Comparison of ENCODE assay signal across 18 mouse cellular contexts in the genomic region with DNA sequence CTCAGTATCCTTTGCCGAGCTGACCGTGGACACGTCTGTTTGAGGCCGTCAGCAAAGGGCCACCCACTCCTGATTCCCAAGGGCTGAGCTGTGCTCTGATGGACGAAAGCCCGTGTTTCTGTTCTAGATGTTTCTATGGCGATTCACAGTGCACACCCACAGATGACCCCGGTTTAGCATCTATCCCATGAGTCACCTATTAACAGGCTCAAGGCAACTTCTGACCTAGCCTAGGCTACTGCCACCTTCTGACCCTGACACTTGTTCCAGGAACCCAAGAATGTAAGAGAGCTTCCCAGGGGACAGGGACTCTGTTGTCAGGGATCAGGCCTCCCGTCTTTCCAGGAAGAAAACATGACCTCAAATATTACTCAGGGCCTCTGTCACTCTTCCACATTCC. TPM values are rescaled to one million over a fixed set of nuclear protein-coding genes. Genes with fewer than 3 reads are reported as not detected.
DNase-seq lines count a peak whose midpoint lies in the region; ATAC-seq lines count a peak whose summit lies in the region.
"Had no signal": no experiment of that assay in that cellular context is flagged by ENCODE, and none has a peak within 500 bp of the region (broad histone marks: within the 10 kb centered on the region; RNA-seq: fewer than 3 reads in every experiment).

No protein-coding gene starts in this region.

- H3K36me3 ChIP-seq in midbrain, embryonic 13.5 days = no peaks in the 10 kb centered on the region
- H3K36me3 ChIP-seq: forebrain, embryonic 12.5 days; heart, embryonic 15.5 days had no signal

- H3K4me1 ChIP-seq in midbrain, embryonic 13.5 days (replicated peaks) = peaks cover 14% of the 10 kb centered on the region

- ATAC-seq in inflammation-experienced regulatory T-cells, adult 6 months = no peak
- no peak for ATAC-seq in midbrain, embryonic 13.5 days
- ATAC-seq: hindbrain, postnatal 0 days had no signal

- no peaks in the 10 kb centered on the region for H3K9me3 ChIP-seq in midbrain, embryonic 13.5 days
- H3K9me3 ChIP-seq: forebrain, embryonic 12.5 days; heart, embryonic 15.5 days had no signal

- DNase-seq in kidney, adult 11 months = peak; percentile 75
- no peak for DNase-seq in kidney, adult 18-20 months
- DNase-seq in 3T3-L1 (ENCODE audit: low read depth, low spot score) = peak; percentile 75
- DNase-seq in adrenal gland, postnatal 14 days = peak; percentile 23
- peak; percentile 16 to 34 for DNase-seq in heart, postnatal 36 days
- DNase-seq in B cell, adult 2 months = no peak
- DNase-seq: lung, embryonic 14.5 days; right cerebral cortex, adult 18-20 months; thymus, adult 2 months had no signal

- 87% methylated on average over 9 of the region's 9 CpGs for WGBS in midbrain, embryonic 13.5 days

- intact Hi-C loops in heart, postnatal 36 days (cut with DNase I) = loop anchor here (10.0 kb wide), 1 partner anchor 527 kb away; no protein-coding TSS in a partner anchor

- H3K4me3 ChIP-seq in midbrain, embryonic 13.5 days (replicated peaks) = no peak overlapping the region
- H3K4me3 ChIP-seq: forebrain, embryonic 12.5 days; heart, embryonic 15.5 days had no signal

- no peak overlapping the region for H3K4me2 ChIP-seq in midbrain, embryonic 13.5 days (replicated peaks)
- H3K4me2 ChIP-seq: forebrain, embryonic 12.5 days; heart, embryonic 15.5 days; lung, embryonic 14.5 days had no signal

- no peaks in the 10 kb centered on the region for H3K27me3 ChIP-seq in midbrain, embryonic 13.5 days

- no peak overlapping the region for H3K9ac ChIP-seq in midbrain, embryonic 13.5 days (replicated peaks)
- H3K9ac ChIP-seq: forebrain, embryonic 12.5 days; heart, embryonic 15.5 days; lung, embryonic 14.5 days had no signal

- H3K27ac ChIP-seq in midbrain, embryonic 13.5 days = no peak overlapping the region
- H3K27ac ChIP-seq: forebrain, embryonic 12.5 days; heart, embryonic 15.5 days; hindbrain, postnatal 0 days had no signal

RNA-seq across cellular contexts. Expression of a gene that starts 10.5 kb away (rescaled TPM):
- total RNA-seq in adrenal gland, postnatal 14 days (2021) = not detected in 2 replicates
- total RNA-seq in heart, postnatal 36 days (2021) = not detected
- polyA plus RNA-seq in inflammation-experienced regulatory T-cells, adult 6 months (2017; shearing (Covaris generic)) = not detected
- not detected in 2 replicates for polyA plus RNA-seq in midbrain, embryonic 13.5 days (2015; fragmentation: Nextera tagmentation; extraction: Ambion mirVana)
- total RNA-seq: common myeloid progenitor, adult 5-6 weeks; layer of hippocampus, adult 18-20 months; megakaryocyte-erythroid progenitor cell, adult 5-6 weeks had no signal
- polyA plus RNA-seq: forebrain, embryonic 12.5 days; heart, embryonic 15.5 days; lung, embryonic 14.5 days had no signal

RNA-seq across cellular contexts. Expression of a gene that starts 29.4 kb away (rescaled TPM):
- 144 and 165 TPM in 2 replicates for total RNA-seq in adrenal gland, postnatal 14 days (2021)
- 10 to 100 TPM; 69.0 to 71.9 TPM for total RNA-seq in heart, postnatal 36 days (2021)
- polyA plus RNA-seq in inflammation-experienced regulatory T-cells, adult 6 months (2017; shearing (Covaris generic)) = 100 to 1,000 TPM in 1 of 3 experiments, 10 to 100 TPM in 2; 53.0 to 103 (median 62.4) TPM
- polyA plus RNA-seq in midbrain, embryonic 13.5 days (2015; fragmentation: Nextera tagmentation; extraction: Ambion mirVana) = 269 and 274 TPM in 2 replicates

RNA-seq across cellular contexts. Expression of a gene that starts 51.1 kb away (rescaled TPM):
- total RNA-seq in adrenal gland, postnatal 14 days (2021) = 5.6 and 49.1 TPM in 2 replicates
- 1 to 10 TPM; 3.0 to 3.6 TPM for total RNA-seq in heart, postnatal 36 days (2021)
- polyA plus RNA-seq in inflammation-experienced regulatory T-cells, adult 6 months (2017; shearing (Covaris generic)) = under 1 TPM in 2 of 3 experiments, not detected in 1; 0.08 to 0.13 TPM
- polyA plus RNA-seq in midbrain, embryonic 13.5 days (2015; fragmentation: Nextera tagmentation; extraction: Ambion mirVana) = 3.3 and 3.6 TPM in 2 replicates
- total RNA-seq: neutrophil, adult 5-6 weeks had no signal

Comparison
In these comparisons a context has a peak if more than half of its experiments do, and no peak if none do; other contexts are left out.
1. DNase-seq: peak in kidney, adult 11 months (single experiment), 3T3-L1 (single experiment), adrenal gland, postnatal 14 days (single experiment) and heart, postnatal 36 days (2 of 2); none in kidney, adult 18-20 months (single experiment) and B cell, adult 2 months (0 of 2).